Mouse (Mus musculus) small intestine, adult 2 months (tissue): ENCODE measurements at regions not wholly inside any gene's neighbourhood (a gene's known extent, or its start where the extent isn't known, plus 50 kb on each side); places are given as distances from the start of the nearest gene placed in this dataset.

Experiments
- CTCF ChIP-seq: fragments of 200-500 bp; IDR thresholded peaks from 2 replicates; pipeline ENCODE4 v1.5.1; 2012; ENCODE audit warnings: low read depth, mild to moderate bottlenecking, control low read depth, inconsistent platforms, low read length, moderate library complexity, mixed read lengths; ENCODE audit not compliant: insufficient replicate concordance, insufficient read length; ENCODE audit errors: extremely low read depth
- POLR2A ChIP-seq: fragments of 200-500 bp; IDR thresholded peaks from 2 replicates; pipeline ENCODE4 v1.6.1; 2012; ENCODE audit warnings: low read depth, mild to moderate bottlenecking, control low read depth, inconsistent platforms, low read length, moderate library complexity

DNA sequence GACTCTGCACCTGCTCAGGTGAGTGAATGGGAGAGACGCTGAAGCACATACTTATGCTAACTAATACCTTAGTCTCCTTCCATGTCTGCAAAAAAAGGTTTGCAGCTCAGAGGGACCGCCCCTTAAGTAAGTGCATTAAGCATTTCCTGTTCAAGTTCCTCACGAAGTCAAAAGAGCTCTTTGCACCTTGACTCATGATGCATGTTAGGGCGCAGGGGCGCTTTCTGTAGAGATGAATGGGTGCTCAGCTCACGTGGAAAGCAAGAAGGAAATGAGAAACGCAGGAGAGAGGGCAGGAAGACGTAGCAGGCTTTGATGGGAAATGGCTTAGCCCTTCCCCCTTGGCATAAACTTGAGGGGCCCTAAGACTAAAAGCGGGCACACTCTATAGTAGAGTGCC is 164.5 kb upstream of the Npy start:
- no peak for TF ChIP-seq POLR2A
- no peak for TF ChIP-seq CTCF
